Mouse (Mus musculus): Measurements from ENCODE around the gene Stra6. TPM values are rescaled to one million over a fixed set of nuclear protein-coding genes. Genes with fewer than 3 reads are reported as not detected.

Gene Stra6
- total and polyA plus RNA-seq, 3 experiments = 0.08 to 0.09 (median 0.08) TPM

DNA sequence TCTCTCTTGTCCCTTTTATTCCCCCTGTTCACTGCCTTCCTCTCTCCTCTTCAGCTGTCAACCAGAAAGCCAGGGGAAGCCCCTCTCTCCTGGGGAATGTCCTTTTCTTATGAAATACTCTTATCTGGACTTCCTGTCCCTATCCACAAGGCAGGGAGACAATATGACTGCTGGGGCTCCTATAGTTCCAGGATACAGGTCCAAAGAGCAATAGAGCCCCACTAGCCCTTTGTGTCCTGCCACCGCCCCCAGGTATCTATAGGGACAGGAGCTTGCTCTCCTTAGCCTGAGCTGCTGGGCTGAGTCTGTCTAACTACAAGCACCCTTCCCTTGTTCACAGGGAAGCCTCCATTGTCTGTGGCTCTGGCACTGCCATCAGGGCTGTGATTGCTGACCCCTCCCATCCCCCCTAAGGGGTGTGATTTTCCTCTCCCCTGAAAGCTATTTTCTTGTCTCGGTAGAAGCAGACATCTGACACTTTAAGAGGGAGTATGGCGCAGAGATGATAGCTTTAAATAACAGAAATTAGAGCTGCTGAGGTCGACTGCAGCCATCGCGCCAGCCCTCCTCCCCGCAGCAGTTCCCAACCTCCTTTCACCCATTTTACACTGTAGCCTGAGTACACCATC lies 51.8 kb downstream of the Stra6 start:
- Histone ChIP-seq H3K4me1 (ENCODE audit: control insufficient read depth in 1 of 2, insufficient read depth in 2 of 2) (peaks cover 12 to 49% of the 10 kb centered on the region in 2 experiments), H3K9me3 (replicated peaks; ENCODE audit: low read length) (no peaks in the 10 kb centered on the region), H3K27ac (ENCODE audit: insufficient read depth, low read depth) (no peak overlapping the region), H3K9ac (ENCODE audit: insufficient read depth, low read depth) (no peak overlapping the region), H3K27me3 (replicated peaks) (no peaks in the 10 kb centered on the region), H3K4me2 (ENCODE audit: insufficient read depth, low read depth, poor library complexity, severe bottlenecking) (no peak overlapping the region), H3K79me2 (replicated peaks; ENCODE audit: control insufficient read depth, extremely low read depth, insufficient read depth, poor library complexity, severe bottlenecking) (no peaks in the 10 kb centered on the region), H3K36me3 (replicated peaks in 1 of 2; ENCODE audit: control insufficient read depth in 1 of 2, insufficient read depth in 1 of 2, low read length in 1 of 2) (no peaks in the 10 kb centered on the region), H3K4me3 (replicated peaks in 1 of 3; ENCODE audit: low read depth in 2 of 3, low read length in 2 of 3, poor library complexity in 1 of 3) (no peak overlapping the region)
- no peak for DNase-seq (ENCODE audit: extremely low read depth)
- in situ Hi-C loops (cut with MboI; ENCODE audit: low pct_ligation_motif_present, low pct_unique_long_range_greater_than_20kb, low sequenced_read_pairs) (no loop called here), dilution Hi-C loops (cut with MboI; ENCODE audit: extremely low pct_ligation_motif_present, extremely low pct_unique_long_range_greater_than_20kb, low sequenced_read_pairs) (no loop called here)
- TF ChIP-seq ZMIZ1 (IDR thresholded peaks at IDR 0.05; ENCODE audit: low read depth, low read length) (no peak), JUND (conservative IDR thresholded peaks at IDR 0.05; ENCODE audit: low read depth, low read length) (no peak), UBTF (IDR thresholded peaks at IDR 0.05; ENCODE audit: low read depth, low read length) (no peak), TCF12 (IDR thresholded peaks at IDR 0.05; ENCODE audit: low read depth, low read length) (no peak), ZC3H11A (IDR thresholded peaks at IDR 0.05; ENCODE audit: low read depth, low read length) (no peak)

DNA sequence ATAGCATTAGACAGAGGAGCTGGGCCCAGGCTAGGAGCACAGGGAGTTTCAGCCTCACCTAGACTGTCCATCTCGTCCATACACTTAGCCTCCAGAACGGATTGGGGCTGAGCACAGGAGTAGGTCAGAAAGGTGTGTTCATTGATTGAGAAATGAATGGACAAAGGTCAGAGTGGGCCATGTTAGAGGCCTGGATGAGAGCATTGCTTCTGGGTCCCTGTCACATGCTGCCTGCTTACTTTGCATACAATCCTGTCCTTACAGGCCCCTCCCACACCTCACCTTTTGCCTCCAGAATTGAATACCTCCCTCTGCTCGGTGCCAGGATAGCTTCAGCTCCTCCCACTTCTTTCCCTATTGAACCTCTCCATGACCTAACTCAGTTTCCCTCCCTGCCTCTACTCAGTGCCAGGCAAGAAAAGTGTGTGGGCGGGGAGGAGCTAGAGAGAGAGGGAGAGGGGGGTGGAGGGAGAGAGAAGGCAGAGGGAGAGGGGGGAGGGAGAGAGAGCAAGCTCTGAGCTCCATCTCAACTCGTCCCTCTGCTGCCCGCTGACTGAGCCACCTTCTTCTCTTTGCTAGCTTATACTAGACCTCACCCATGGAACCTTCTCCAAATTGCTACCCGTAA lies 52.5 kb downstream of the Stra6 start:
- Histone ChIP-seq H3K4me2 (ENCODE audit: insufficient read depth, low read depth, poor library complexity, severe bottlenecking) (no peak overlapping the region), H3K9ac (ENCODE audit: insufficient read depth, low read depth) (no peak overlapping the region)

DNA sequence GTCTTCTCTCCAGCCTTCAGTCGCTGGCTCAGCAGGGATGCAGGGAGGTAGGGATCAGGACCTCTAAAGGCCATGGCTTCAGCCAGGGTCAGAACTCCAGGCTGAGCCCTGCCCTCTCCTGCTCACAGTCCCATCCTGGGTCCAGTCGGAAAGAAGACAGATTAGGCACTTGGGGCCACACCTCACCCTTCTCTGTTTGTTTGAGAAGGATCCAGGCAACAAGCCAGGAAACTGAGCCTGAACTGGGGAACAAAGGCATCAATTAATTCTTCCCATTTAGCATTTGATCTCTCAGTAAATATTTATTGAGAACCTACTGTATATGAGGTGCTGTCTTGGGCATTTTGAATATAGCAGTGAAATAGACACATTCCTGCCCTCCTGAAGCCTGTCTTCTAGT lies 55.1 kb downstream of the Stra6 start, which contains the start of gene Ccdc33:
Ccdc33 (minus strand) TSS at position 153 of the 400 bp plus-strand sequence.
- H3K27ac ChIP-seq (ENCODE audit: insufficient read depth, low read depth) = no peak within 1 kb of the TSS
- H3K36me3 ChIP-seq (replicated peaks in 1 of 2; ENCODE audit: control insufficient read depth in 1 of 2, insufficient read depth in 1 of 2, low read length in 1 of 2) = no peaks in the 10 kb centered on the region
- H3K4me3 ChIP-seq (replicated peaks in 1 of 3; ENCODE audit: low read depth in 2 of 3, low read length in 2 of 3, poor library complexity in 1 of 3) = no peak within 1 kb of the TSS
- dilution Hi-C loops (cut with MboI; ENCODE audit: extremely low pct_ligation_motif_present, extremely low pct_unique_long_range_greater_than_20kb, low sequenced_read_pairs) = no loop called here
- H3K9me3 ChIP-seq (replicated peaks; ENCODE audit: low read length) = no peaks in the 10 kb centered on the region
- in situ Hi-C loops (cut with MboI; ENCODE audit: low pct_ligation_motif_present, low pct_unique_long_range_greater_than_20kb, low sequenced_read_pairs) = no loop called here
- peaks cover 2% of the 10 kb centered on the region for H3K27me3 ChIP-seq (replicated peaks)
- no peaks in the 10 kb centered on the region for H3K79me2 ChIP-seq (replicated peaks; ENCODE audit: control insufficient read depth, extremely low read depth, insufficient read depth, poor library complexity, severe bottlenecking)
- no peak within 1 kb of the TSS for H3K9ac ChIP-seq (ENCODE audit: insufficient read depth, low read depth)
- peaks cover 12 to 45% of the 10 kb centered on the region in 2 experiments for H3K4me1 ChIP-seq (ENCODE audit: control insufficient read depth in 1 of 2, insufficient read depth in 2 of 2)
- H3K4me2 ChIP-seq (ENCODE audit: insufficient read depth, low read depth, poor library complexity, severe bottlenecking) = no peak within 1 kb of the TSS
- DNase-seq (ENCODE audit: extremely low read depth) = no peak
- TF ChIP-seq HCFC1 (IDR thresholded peaks at IDR 0.05; ENCODE audit: low read depth, low read length) = no peak

More for the DNA sequence above, 52.5 kb downstream of the Stra6 start:
- Histone ChIP-seq H3K79me2 (replicated peaks; ENCODE audit: control insufficient read depth, extremely low read depth, insufficient read depth, poor library complexity, severe bottlenecking) (no peaks in the 10 kb centered on the region), H3K27ac (ENCODE audit: insufficient read depth, low read depth) (no peak overlapping the region), H3K9me3 (replicated peaks; ENCODE audit: low read length) (no peaks in the 10 kb centered on the region), H3K4me3 (replicated peaks in 1 of 3; ENCODE audit: low read depth in 2 of 3, low read length in 2 of 3, poor library complexity in 1 of 3) (no peak overlapping the region), H3K36me3 (replicated peaks in 1 of 2; ENCODE audit: control insufficient read depth in 1 of 2, insufficient read depth in 1 of 2, low read length in 1 of 2) (no peaks in the 10 kb centered on the region), H3K4me1 (ENCODE audit: control insufficient read depth in 1 of 2, insufficient read depth in 2 of 2) (peaks cover 12 to 53% of the 10 kb centered on the region in 2 experiments), H3K27me3 (replicated peaks) (no peaks in the 10 kb centered on the region)
- in situ Hi-C loops (cut with MboI; ENCODE audit: low pct_ligation_motif_present, low pct_unique_long_range_greater_than_20kb, low sequenced_read_pairs) (no loop called here), dilution Hi-C loops (cut with MboI; ENCODE audit: extremely low pct_ligation_motif_present, extremely low pct_unique_long_range_greater_than_20kb, low sequenced_read_pairs) (no loop called here)
- no peak for DNase-seq (ENCODE audit: extremely low read depth)
- TF ChIP-seq POLR2AphosphoS2 (IDR thresholded peaks at IDR 0.05; ENCODE audit: low read depth, low read length) = no peak

Data from CH12.LX (cell line).